Mouse (Mus musculus) kidney, postnatal 25 days (tissue): ENCODE measurements around the gene Camsap1.

Source experiments
- DNase-seq, 2 experiments: peaks; one replicate each; pipeline ENCODE4 v3.0.0; 2021; ENCODE audit warnings: mixed read lengths in 2 of 2

Camsap1 gene

DNA sequence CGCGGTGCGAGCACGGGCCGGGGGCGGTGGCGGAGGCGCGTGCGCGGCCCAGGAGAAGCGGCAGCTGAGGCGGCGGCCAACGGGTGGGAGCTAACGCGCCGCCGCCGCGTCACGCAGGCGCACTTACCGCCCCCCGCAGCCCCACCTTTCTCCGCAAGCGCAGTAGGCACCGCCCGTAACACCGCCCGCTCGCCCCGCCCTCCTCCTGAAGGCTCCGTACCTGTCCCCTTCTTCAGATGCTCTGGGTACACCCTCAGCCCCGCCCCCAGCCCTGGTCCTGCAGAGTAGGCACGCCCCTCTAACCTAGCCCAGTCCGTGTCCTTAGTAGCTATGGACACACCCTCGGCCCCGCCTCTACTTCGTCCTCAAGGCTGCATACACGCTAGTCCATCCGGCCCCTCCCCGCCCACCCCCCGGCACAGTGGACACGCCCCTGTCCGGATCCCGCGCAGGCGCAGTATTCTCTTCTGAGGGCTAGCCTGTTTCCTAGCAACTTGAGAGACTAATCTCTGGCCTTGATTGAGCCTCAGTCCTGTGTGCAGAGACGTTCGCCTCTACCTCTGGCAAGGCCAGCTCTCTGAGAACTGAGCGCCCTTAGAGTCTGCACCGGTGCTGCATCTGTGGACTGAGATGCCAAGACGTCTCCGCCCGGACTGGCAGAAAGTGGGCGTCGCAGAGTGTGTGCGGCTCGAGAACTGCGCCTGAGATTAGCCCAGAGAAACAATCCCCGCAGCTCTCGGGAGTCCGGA lies at the start of gene Camsap1:
Gene Camsap1, minus strand, starts transcription at position 124 of the 749 bp plus-strand sequence.
- DNase-seq = peak; percentile 100

DNA sequence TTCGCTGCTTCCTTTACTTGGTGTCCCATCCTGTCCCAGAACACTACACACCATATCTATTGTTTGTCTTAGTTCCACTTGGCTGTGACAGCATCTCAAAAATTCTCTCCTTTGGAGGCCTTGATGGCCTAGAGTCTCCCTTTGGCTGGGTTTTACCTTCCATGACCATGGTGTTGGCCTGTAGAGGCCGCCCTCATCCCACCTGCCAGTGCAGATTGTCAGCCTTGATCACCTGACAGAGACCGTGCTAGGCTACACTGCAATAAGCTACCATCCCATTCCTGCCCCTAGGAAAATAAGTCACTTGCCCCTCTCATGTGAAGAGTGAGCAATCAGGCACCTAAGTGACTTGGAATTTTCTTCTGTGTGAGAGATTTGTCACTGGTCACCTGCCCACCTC lies 47.2 kb upstream of the Camsap1 start:
- DNase-seq = peak; percentile 35 to 50

GRCm38 (mm10) chr2:26024138-26025075 lies 41.3 kb upstream of the Camsap1 start:
- peak; percentile 36 to 42 for DNase-seq

DNA sequence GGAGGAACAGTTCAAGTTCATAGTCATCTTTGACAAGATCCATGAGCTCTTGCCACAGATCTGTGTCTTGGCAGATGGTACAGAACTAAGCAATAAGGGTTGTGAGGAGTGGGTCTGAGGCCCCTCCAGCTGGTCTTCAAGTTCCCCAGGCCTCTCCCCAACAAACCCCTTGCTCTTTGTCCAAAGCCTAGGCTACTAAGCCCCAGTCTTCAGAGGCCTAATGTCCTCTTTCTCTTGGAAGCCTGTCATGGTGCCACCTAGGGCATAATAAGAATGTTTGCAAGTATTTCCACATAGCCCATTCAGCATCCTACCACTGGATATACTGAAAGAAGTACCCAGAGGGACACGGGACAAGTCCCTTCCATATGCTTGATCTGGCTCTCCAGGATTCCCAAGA lies 39.5 kb upstream of the Camsap1 start:
- DNase-seq = no peak

DNA sequence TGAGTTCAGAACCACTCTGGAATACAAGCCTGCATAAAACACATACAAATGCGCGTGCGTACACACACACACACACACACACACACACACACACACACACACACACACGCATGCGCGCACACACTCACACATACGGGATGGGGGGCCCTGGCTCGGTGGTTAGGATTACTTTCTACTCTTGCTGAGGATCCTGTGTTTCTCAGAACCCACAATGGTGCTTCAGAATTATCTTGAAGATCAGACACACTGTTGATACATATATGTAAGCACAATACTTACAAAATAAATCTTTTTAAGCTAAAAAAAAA lies 39.1 kb upstream of the Camsap1 start:
- DNase-seq = peak in 1 of 2 experiments; percentile 54

DNA sequence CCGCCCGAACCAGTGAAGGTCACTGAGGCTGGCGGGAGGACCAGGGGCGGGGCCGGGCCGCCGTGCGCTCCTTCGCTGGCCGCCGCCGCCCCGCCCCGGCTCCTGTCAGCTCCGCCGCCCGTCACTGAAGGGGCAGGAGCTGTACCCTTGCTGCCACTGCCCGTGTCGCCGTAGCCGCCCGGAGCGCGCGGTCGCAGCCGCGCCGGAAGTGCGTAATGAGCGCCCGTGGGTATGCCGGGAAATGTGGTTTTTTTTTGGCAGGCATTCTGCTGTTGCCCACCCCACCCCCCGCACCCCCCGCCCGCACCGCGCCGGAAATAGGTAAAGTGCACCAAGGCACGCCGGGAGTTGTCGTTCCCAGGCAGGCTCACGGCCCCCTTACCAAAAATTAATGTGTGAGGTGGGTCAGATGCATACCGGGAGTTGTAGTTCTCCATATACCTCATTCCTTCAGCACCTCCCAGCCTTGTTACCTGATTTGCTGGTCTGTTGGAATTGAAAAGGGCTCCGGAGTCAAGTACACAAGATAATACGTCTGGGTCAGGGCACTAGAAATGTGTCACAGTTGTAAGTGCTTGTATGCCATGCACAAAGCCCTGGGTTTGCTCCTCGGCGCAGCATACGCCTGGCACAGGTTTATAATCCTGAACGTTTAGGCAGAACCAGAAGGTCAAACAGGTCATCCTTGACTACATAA lies 38.6 kb upstream of the Camsap1 start, which contains the start of gene Ubac1:
Gene Ubac1, minus strand, starts transcription at position 187 of the 697 bp plus-strand sequence.
- DNase-seq = peak; percentile 89 to 97

DNA sequence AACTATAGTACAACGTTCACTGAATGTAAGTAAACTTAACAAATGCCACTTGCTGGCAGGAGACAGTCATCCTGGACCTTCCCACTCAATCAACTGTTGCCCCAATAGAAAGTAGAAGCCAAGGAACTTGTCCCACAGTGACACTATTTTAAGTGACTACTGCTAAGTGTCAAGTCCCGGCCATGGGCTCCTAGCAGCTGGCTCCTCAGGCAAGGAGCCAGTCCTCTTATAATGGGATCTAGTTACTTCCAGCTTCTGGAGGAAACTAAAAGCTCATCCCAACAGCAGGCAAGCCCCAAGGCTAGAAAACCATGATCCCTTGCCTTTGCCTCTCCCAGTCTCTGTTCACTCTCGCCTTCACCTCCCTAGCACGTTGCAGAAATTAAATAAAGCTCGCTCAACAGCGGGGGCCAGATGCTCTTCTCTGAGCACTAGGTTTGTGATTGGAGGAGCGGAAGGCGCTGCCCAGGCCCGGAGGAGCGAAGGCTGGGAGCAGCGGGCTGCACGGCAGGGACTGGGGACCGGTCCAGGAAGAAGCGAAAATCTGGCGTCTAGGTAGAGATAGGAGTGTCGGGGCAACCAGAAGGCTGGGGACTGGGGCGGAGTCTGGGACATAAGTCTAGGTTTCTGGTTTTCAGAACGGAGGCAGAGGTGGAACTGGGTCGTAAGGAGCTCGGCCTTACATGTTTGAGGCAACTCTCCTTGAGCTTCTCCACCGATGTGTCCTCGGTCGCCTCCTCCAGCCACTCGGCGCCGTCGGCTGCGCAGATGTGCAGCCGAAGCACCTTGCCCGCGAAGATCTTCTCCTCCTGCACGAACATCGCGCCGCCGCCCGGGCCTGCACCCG lies 37.9 kb upstream of the Camsap1 start:
- peak; percentile 36 to 73 for DNase-seq

DNA sequence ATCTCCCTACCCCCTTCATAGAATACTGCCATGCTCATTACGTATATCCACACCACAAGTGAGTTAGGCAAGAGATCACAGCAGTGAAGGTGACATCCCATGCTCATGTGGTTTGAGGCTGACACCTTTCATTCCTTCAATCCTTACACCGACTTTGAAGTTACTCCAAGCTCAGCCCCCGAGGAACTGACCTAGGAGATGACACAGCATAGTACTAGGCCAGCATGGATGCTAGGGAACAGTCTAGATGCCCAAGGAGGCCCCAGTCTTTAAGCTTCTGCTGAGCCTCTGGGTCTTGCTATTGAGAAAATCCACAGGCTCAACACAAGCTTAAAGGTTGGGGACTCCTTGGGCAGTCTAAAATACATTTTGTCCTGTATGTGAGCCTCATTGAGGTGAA lies 36.8 kb upstream of the Camsap1 start:
- DNase-seq = no peak

GRCm38 (mm10) chr2:26017326-26017725 lies 34.2 kb upstream of the Camsap1 start:
- DNase-seq = no peak

DNA sequence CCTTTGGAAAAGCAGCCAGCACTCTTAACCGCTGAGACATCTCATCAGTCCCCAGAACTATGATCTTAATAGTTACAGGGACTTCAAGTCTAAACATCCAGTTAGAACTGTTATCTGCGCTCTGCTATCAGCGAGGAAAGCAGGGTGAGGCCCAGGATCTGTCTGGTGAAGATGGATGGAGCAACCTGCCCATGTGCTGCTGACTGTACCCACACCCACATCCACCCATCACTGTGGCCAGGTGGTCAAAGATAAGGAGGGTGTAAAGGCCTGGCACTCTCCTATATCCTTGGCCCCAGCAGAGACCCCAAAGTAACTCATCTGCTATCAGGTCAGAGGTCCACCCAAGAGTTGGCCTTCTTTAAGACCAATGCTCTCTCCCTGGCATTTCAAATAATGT lies 30.6 kb upstream of the Camsap1 start:
- DNase-seq = no peak

GRCm38 (mm10) chr2:26011420-26011819 lies 28.3 kb upstream of the Camsap1 start:
- DNase-seq = no peak

- DNase-seq = peak in 1 of 2 experiments; percentile 36
Observed at GRCm38 (mm10) chr2:26002001-26002400, 18.9 kb upstream of the Camsap1 start.

- no peak for DNase-seq
Observed at GRCm38 (mm10) chr2:26001136-26001535, 18.1 kb upstream of the Camsap1 start.

DNA sequence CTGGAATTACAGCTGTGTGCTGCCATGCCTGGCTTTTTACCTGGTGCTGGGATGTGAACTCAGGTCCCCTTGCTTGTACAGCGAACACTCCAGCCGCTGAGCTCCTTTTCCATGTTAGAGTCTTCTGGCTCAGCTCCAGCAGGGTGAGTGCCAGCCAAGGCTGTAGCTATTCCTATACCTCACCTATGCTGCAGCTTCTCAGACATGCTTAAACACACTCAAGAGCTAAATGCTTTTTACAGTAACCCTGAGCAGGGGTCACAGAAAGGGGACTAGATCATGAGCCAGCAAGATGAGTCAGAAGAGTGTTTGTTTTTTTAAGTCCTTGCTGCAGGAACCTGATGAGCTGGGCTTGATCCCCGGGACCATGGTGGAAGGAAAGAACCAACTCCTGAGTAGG lies 14.6 kb upstream of the Camsap1 start:
- DNase-seq = peak in 1 of 2 experiments; percentile 11

DNA sequence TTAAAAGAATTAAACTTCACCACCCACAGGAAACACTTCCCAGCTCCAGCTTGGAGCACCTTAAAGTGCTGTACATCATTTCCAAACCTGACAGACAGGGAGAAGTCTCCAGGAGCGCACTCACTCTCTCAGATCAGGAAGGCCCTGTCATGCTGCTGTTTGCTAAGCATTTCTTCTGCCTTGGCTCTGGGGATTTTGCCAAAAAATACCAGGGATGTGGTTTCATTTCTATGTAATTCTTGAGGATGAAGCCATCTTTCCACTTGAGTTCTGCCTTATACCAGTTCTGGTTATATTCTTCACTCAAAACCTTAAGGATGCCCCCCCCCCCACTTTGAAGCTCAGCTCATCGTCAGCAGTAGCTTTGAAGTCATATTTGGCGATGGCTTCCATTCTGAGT lies 11.7 kb upstream of the Camsap1 start:
- no peak for DNase-seq

DNA sequence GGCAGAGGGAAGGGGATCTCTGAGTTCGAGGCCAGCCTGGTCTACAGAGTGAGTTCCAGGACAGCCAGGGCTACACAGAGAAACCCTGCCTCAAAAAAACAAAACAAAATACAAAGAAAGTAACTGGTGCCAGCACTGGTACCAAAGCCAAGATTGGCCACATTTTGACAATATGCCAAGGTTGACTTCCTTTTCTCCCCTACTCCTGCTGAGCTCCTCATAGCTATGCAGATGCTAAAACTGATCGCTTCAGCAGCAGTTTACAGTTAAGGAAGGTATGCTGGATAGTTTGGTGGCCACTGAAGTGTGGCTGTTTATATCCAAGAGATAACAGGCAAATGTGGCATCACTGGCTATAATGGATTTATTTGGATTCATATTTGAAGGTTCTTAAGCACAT lies 9.2 kb upstream of the Camsap1 start:
- DNase-seq = no peak

- no peak for DNase-seq
Observed at GRCm38 (mm10) chr2:25989651-25990050, 6.6 kb upstream of the Camsap1 start.

DNA sequence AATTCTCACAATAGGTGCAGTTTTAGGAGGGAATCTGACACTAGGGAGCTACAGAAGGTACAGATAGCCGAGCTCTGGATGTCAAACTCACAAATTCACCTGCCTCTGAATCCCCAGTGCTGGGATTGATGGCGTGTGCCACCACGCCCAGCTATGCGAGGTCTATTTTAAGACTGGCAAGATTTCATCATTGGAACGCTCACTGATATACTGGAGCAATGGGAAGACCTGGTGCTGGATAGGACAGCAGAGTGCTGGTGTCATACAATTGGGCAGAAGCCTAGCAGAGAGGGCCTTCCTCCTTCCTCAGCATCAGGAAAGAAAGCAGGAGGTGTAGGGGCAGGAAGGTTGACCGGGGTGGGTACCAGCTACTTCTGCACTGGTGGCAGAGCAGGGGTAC lies 4.7 kb upstream of the Camsap1 start:
- DNase-seq = no peak

DNA sequence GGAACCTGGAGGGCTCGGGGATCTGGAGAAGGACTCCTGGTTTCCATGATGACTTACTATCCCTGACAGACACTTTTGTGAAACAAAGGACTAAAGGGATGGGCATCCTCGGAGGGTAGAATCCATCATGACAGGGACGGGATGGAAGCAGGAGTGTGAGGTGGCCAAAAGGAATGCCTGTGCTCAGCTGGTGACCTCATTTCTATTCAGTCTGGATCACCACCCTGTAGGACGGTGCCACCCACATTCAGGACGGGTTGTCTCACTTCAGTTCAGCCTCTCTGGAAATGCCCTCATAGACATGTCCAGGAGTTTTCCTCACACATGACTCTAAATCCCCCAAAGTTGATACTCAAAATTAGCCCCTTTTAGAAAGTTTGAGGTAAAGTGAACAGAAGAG lies 3.5 kb upstream of the Camsap1 start:
- DNase-seq = no peak

DNA sequence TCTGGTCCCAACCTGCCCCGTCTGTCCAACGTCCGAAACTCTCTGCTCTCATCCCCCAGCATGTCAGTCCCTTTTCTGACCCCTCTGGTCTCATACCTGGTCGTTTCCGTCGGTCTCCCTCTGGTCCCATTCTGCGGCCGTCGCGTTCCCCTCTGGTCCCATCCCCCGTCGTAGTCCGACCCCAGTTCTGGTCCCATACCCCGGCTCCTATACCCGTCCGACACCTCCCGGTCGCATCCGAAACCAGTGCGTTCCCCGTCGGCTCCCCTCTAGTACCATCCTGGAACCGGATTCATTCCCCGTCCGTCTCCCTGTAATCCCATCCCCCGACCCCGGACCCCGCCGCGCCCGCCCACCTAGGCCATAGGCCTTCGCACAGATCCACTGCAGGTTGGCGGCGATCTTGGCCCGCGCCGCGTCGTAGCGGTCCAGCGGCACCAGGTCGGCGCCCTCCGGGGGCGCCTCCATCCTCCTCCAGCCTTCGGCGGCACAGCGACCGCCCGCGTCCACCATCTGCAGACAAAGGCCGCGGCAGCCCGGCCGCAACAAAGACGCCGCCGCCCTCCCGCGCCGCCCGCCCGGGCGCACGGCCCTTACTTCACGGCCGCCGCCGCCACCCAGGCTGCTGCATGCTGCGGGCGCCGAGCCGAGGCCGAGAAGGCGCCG lies 523 bp downstream of the Camsap1 start:
- peak in 1 of 2 experiments; percentile 68 for DNase-seq

- DNase-seq = peak; percentile 65 to 80
Observed at GRCm38 (mm10) chr2:25982052-25982425, 1.0 kb downstream of the Camsap1 start.

DNA sequence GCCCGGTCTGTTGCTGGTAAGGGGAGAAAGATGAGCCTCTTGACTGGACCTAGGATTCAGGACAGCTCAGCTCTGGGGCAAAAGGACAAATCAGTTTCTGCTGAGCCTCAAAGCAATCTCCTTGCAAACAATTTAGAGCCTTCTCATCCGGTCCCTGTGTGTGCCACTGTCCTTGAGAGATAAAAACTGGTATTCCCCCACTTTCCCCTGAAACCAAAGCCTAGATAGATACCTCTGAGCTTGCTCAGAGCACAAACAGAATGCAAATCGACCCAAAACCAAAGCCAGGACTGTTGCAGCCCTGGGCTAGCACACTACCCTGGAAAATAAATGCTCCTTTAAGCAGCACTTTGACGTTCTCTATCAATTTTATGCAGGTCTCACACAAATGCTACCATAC lies 4.1 kb downstream of the Camsap1 start:
- no peak for DNase-seq
